Mouse (Mus musculus): Measurements from ENCODE around the gene Jak1. TPM values are rescaled to one million over a fixed set of nuclear protein-coding genes. Genes with fewer than 3 reads are reported as not detected.

Jak1 gene
- polyA plus RNA-seq, 1 experiment: 109 TPM

DNA sequence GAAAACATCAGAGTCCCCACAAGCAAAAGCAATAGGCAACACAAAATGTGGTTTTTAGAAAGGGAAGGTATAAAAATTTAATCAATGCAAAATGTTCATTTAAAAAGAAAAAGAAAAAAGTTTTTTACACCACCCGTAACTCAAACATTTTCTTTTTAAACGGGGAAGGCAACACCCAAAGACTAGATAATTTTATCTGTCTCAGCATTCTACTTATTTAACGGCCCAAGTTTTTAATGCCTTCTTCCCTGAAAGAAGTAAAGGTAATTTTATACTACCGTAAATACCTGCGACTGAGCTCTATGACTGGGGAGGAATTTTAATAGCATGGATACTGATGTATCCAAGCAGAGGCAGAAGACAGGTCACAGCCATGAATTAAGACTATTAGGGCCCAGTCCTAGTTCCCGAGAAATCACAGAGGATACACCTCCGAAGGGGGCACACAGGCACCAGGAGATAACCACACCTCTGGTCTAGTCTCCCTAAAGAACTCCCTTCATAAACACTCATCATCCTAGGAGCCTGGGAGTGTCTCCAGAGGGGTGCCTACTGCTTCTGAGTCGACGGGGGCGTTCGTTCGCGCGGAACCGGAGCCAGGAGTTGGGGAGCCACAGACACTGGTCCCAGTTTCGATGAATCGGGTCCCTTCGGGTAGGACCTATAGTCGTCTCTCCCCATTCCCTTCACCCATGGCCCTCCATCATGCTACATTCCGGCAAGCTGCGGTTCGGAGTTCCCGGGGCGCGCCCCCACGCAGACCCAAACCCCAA, 928 bp downstream of the Jak1 start:
- DNase-seq: no peak
- TF ChIP-seq POLR2A (IDR thresholded peaks at IDR 0.05; ENCODE audit: control insufficient read depth, extremely low read depth, insufficient read depth, low read length, poor library complexity) (no peak), CTCF (IDR thresholded peaks at IDR 0.05; ENCODE audit: borderline replicate concordance, control insufficient read depth, extremely low read depth, insufficient read depth, low read length, poor library complexity) (no peak)
- H3K4me3 ChIP-seq (ENCODE audit: control insufficient read depth, insufficient read depth, low read length): peak overlapping the region; percentile 66
- WGBS: 6% methylated on average over 26 of the region's 26 CpGs
- H3K27me3 ChIP-seq (ENCODE audit: control insufficient read depth, insufficient read depth, low read length): no peaks in the 10 kb centered on the region
- H3K4me1 ChIP-seq (replicated peaks; ENCODE audit: control insufficient read depth, insufficient read depth, low read length): peaks cover 20% of the 10 kb centered on the region
- no peaks in the 10 kb centered on the region for H3K36me3 ChIP-seq (ENCODE audit: control insufficient read depth, insufficient read depth, low read length)
- H3K27ac ChIP-seq (ENCODE audit: control insufficient read depth, insufficient read depth, low read length): 0 out of 2 replicates have a peak overlapping the region, but pooled peaks have one; percentile 11

DNA sequence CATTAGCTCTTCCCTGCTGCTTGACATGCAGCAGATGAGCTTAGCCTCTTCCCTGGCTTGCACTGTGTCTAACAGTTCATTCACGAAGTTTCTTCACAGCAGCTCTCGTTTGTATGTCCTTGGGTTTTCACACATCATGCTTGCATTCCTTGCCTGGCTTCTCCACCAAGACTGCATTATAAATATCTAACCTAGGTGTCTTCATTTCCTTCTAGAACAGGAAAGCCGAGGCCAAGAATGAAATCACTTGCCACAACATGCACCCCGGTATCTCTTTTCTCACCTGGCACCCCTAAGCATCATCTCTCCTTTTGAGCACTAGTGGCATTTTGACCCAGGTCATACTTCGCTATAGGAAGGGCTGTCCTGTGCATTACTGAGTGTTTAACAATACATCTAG, 3.5 kb downstream of the Jak1 start:
- Histone ChIP-seq H3K27me3 (ENCODE audit: control insufficient read depth, insufficient read depth, low read length) (no peaks in the 10 kb centered on the region), H3K27ac (ENCODE audit: control insufficient read depth, insufficient read depth, low read length) (no peak overlapping the region; the same call in 1 of the 2 replicates), H3K4me3 (ENCODE audit: control insufficient read depth, insufficient read depth, low read length) (no peak overlapping the region), H3K4me1 (replicated peaks; ENCODE audit: control insufficient read depth, insufficient read depth, low read length) (peaks cover 30% of the 10 kb centered on the region), H3K36me3 (ENCODE audit: control insufficient read depth, insufficient read depth, low read length) (no peaks in the 10 kb centered on the region)
- no peak for DNase-seq
- WGBS: 47% methylated on average over 5 of the region's 5 CpGs
- no peak for TF ChIP-seq CTCF (IDR thresholded peaks at IDR 0.05; ENCODE audit: borderline replicate concordance, control insufficient read depth, extremely low read depth, insufficient read depth, low read length, poor library complexity)
- TF ChIP-seq POLR2A (IDR thresholded peaks at IDR 0.05; ENCODE audit: control insufficient read depth, extremely low read depth, insufficient read depth, low read length, poor library complexity): no peak

DNA sequence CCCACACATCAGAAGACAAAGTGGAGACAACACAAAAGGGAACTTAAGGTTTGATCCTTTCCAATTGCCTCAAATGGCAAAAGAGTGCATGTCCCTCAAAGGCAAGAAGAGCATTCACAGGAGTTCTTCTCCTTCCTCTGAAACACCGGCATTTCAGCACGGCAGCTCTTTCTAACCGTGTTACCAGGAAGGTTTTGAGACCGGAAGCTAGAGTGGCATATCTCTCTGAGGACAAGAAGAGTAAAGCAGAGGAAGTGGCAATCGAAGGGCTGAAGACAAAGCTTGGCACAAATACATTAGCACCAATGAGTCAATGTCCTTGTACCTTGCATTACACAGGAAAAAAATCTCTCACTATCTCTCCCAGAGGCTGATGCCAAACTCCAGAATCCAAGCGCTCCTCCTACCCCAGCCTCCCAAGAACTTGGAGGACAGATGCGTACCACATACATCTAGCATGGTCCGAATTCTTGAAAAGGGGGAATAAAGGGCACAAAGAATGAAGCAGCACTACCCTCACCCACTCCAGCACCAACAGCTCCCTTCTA, 4.3 kb downstream of the Jak1 start:
- peak; percentile 55 for DNase-seq
- no peaks in the 10 kb centered on the region for H3K27me3 ChIP-seq (ENCODE audit: control insufficient read depth, insufficient read depth, low read length)
- WGBS: 32% methylated on average over 8 of the region's 8 CpGs
- peak overlapping the region; percentile 89 for H3K27ac ChIP-seq (ENCODE audit: control insufficient read depth, insufficient read depth, low read length)
- H3K4me3 ChIP-seq (ENCODE audit: control insufficient read depth, insufficient read depth, low read length): no peak overlapping the region
- H3K36me3 ChIP-seq (ENCODE audit: control insufficient read depth, insufficient read depth, low read length): no peaks in the 10 kb centered on the region
- H3K4me1 ChIP-seq (replicated peaks; ENCODE audit: control insufficient read depth, insufficient read depth, low read length): peaks cover 30% of the 10 kb centered on the region
- TF ChIP-seq POLR2A (IDR thresholded peaks at IDR 0.05; ENCODE audit: control insufficient read depth, extremely low read depth, insufficient read depth, low read length, poor library complexity) (no peak), CTCF (IDR thresholded peaks at IDR 0.05; ENCODE audit: borderline replicate concordance, control insufficient read depth, extremely low read depth, insufficient read depth, low read length, poor library complexity) (no peak)

DNA sequence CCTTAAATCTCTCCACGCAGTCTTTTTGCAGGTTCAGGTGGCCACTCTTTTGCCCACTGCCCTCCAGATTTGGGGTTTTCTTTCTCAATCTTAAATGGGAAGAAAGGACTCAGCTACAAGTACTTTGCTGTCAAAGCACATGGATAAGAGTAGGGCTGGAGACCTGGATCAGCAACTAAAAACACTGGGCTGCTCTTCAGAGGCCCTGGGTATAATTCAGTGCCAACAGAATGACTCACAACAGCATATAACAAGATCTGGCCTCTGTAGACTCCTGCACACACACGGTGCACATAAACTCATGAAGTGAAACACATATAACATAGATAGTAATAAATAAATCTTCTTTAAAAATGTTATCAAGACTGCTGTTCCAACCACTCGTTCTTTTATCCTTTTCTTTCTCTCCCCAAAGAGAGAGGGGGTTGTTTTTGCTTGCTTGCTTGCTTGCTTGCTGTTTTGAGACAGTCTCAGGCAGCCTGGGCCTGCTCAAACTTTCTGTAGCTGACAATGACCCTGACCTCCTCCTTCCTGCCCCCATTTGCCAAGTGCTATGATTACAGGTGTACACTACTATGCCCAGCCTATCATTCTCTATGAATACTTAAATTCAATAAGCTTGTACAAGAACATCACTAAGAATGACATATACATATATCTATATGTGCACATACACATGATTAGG, 8.4 kb downstream of the Jak1 start:
- WGBS: 78% methylated on average over 3 of the region's 3 CpGs
- TF ChIP-seq CTCF (IDR thresholded peaks at IDR 0.05; ENCODE audit: borderline replicate concordance, control insufficient read depth, extremely low read depth, insufficient read depth, low read length, poor library complexity): no peak
- no peak overlapping the region for H3K27ac ChIP-seq (ENCODE audit: control insufficient read depth, insufficient read depth, low read length)

DNA sequence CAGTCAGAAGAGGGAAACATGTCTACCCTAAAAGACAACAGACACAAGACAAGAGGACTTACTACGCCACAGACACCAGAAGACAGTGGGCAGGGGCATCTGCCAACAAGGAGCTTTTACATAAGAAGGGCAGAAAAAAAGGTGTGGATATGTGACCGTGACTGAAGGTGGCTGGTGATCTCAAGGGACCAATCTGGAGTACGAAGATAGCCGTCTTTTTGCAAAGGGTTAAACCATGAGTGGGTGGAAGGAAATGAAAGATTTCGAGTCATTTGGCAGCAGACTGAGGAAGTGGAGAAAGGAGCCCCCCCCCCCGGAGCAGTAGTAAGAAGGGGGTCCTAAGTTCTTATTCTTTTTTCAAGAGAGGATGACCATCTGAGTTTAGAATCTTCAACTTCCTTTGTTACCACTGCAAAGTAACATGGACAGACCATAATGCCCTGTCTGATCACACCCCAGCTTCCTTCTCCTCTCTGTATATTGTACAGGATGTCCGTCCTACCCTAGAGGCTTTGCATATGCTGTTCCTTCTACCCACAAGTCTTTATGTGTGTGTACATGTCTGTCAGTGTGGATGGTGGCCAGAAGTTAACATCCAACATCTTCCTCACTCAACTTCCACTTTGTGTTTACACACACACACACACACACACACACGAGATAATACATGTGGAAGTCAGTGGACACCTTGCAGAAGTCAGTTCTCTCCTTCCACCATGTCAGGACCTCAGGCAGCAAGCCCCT, 10.3 kb downstream of the Jak1 start:
- no peaks in the 10 kb centered on the region for H3K27me3 ChIP-seq (ENCODE audit: control insufficient read depth, insufficient read depth, low read length)
- H3K36me3 ChIP-seq (ENCODE audit: control insufficient read depth, insufficient read depth, low read length): no peaks in the 10 kb centered on the region
- no peak for TF ChIP-seq POLR2A (IDR thresholded peaks at IDR 0.05; ENCODE audit: control insufficient read depth, extremely low read depth, insufficient read depth, low read length, poor library complexity)
- no peak overlapping the region for H3K4me3 ChIP-seq (ENCODE audit: control insufficient read depth, insufficient read depth, low read length)
- 23% methylated on average over 8 of the region's 8 CpGs for WGBS
- H3K4me1 ChIP-seq (replicated peaks; ENCODE audit: control insufficient read depth, insufficient read depth, low read length): peaks cover 46% of the 10 kb centered on the region
- peak overlapping the region; percentile 79 for H3K27ac ChIP-seq (ENCODE audit: control insufficient read depth, insufficient read depth, low read length)
- DNase-seq: no peak

More for the DNA sequence above, 8.4 kb downstream of the Jak1 start:
- H3K36me3 ChIP-seq (ENCODE audit: control insufficient read depth, insufficient read depth, low read length): no peaks in the 10 kb centered on the region
- H3K4me3 ChIP-seq (ENCODE audit: control insufficient read depth, insufficient read depth, low read length): no peak overlapping the region
- H3K4me1 ChIP-seq (replicated peaks; ENCODE audit: control insufficient read depth, insufficient read depth, low read length): peaks cover 54% of the 10 kb centered on the region
- H3K27me3 ChIP-seq (ENCODE audit: control insufficient read depth, insufficient read depth, low read length): no peaks in the 10 kb centered on the region
- DNase-seq: no peak

DNA sequence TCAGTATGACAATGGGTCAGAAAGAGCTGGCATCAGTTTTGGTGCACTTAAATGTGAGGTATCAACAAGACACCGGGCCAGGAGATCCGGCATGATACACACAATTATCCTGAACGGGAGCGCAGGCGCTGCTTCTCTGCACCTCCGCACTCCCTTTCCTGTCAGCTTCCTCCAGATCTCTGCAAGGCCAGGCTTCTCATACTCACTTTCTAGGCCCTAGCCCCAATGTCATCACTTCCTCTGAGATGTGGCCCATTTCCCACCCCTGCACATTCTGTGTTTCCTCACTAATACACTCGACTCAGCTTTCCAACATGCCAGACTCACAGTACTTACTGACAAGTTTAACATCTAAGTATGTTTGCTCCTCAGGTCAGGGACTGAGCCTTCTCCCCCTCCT, 11.1 kb downstream of the Jak1 start:
- Histone ChIP-seq H3K36me3 (ENCODE audit: control insufficient read depth, insufficient read depth, low read length) (no peaks in the 10 kb centered on the region), H3K27me3 (ENCODE audit: control insufficient read depth, insufficient read depth, low read length) (no peaks in the 10 kb centered on the region), H3K4me3 (ENCODE audit: control insufficient read depth, insufficient read depth, low read length) (no peak overlapping the region), H3K4me1 (replicated peaks; ENCODE audit: control insufficient read depth, insufficient read depth, low read length) (peaks cover 42% of the 10 kb centered on the region), H3K27ac (ENCODE audit: control insufficient read depth, insufficient read depth, low read length) (peak overlapping the region; percentile 79)
- TF ChIP-seq CTCF (IDR thresholded peaks at IDR 0.05; ENCODE audit: borderline replicate concordance, control insufficient read depth, extremely low read depth, insufficient read depth, low read length, poor library complexity) (no peak), POLR2A (IDR thresholded peaks at IDR 0.05; ENCODE audit: control insufficient read depth, extremely low read depth, insufficient read depth, low read length, poor library complexity) (no peak)
- DNase-seq: peak; percentile 51
- WGBS: 31% methylated on average over 7 of the region's 7 CpGs

All from thymus, adult 2 months (tissue).